Mouse (Mus musculus) monocyte, adult 2 months (primary cell): ENCODE measurements around the gene Kdm1a.

Experiments
- DNase-seq, 2 experiments: peaks; one replicate each; pipeline ENCODE4 v3.0.0; 2022; ENCODE audit warnings: low spot score in 2 of 2, low read depth in 1 of 2

Kdm1a gene

DNA sequence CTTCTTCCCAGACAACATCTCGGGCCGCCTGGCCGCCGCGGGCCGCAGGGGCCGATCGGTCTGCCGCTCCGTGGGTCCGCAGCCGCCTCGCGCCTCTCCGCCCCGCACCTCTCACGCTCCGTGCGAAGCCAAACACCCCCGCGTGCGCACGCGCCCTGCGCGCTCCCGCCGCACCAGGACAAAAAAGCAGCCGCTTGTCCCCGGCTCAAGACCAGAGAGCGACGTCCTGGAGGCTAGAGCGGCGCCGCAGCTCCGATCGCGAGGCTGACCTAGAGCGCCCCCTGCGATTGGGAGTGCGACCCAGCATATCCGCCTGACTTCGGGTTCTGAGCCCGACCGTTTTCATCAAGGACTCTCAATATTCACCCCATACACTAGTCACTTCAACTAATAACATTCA lies at the start of gene Kdm1a:
TSS of gene Kdm1a (minus strand) at position 156 of the 400 bp plus-strand sequence.
- DNase-seq: peak; percentile 76 to 91

DNA sequence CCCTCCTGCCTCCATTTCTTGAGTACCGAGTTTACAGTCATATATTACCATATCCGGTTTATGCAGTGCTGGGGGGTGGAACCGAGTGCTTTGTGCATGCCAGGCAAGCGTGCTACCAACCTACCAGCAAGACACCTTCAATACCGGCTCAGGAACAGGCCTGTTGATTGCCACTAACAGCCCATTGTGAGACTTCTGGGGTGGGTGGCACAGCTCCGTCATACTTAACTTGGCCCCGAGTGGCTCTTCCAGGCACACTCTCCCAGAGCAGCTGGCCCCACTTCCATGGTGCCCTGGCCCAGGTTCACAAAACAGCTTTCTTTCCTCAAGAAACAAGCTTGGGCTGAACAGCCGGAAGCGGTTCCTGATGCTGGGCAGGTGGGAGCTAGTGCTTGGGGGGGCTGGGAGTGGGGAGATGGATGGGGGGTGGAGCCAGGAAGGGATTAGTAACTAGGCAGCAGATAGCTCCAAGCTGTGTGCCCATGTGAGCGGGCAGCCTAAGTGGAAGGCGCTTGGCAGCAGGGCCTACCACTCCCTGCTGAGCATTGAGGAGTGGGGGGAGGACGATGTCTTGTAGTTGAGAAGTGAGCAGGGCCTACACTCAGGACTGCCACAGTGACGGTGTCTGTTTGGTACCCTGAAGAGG lies 49.5 kb upstream of the Kdm1a start:
- no peak for DNase-seq

DNA sequence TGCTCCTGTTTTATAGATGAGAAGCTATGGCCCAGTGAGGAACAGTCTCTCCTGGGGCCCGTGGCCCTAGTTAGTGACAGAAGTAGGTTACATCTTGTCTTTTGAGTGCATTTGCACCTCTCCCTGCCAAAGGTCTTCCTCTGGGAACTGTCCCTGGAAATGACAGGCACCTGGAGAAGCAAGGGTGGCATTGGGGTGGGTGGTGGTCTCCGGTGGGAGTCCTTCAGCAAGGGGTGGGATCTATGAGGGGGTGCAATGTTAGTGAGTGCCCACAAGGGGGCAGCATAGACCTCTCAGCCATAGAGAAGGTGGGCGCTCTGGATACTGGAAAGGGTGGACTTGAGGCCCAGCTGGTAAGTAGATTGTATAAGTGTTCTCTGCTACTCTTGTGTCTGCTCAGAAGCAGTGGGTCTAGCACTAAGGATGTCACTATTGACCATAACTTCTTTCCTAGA lies 48.9 kb upstream of the Kdm1a start:
- no peak for DNase-seq

DNA sequence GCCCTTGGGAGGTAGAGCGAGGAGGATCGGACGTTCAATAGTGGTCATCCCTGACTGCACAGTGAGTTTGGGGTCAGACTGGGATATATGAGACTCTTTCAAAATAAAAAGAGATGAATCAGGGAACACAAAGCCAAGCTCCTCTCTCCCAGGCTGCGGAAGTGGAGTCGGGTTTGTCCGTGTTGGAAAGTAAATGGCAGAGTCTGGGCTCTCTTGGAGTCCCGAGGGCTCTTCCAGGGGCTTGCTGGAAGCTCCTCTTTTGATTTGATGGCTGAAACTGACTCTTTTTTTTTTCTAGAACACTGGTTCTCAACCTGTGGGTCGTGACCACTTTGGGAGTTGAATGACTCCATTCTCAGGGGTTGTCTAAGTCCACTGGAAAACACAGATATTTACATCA lies 47.7 kb upstream of the Kdm1a start:
- no peak for DNase-seq

DNA sequence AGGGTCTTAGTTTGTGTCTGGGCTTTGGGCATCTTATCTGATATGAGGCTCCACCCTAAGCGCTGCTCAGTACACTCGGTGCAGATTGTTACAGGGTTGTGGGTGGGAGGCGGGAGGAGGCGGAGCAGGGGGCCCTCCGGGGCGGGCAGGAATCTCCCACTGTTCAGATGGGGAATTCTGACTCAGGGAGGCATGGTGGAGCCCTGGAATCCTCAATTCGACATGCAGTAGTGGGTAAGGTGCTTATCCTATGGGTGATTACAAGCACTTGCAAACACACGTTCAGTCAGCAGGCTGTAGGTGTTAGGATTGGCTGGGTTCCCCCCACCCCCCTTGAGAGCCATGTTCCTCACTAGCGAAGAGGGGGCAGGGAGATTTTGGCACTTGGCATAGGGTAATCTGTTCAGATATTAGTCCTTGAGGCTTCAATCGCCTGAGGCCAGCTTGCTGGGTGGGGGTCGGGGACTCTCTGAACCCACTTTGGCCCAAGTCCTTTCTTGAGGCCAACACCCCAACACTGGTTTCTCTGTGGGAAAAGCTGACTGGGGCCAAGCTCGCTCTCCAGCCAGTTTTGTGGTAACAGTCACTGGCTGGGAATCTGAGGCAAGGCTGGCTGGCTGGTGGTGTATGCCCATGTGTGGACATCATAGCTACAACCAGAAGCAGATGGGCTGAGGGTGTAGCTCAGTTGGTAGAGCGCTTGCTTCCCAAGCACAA lies 47.1 kb upstream of the Kdm1a start:
- no peak for DNase-seq

DNA sequence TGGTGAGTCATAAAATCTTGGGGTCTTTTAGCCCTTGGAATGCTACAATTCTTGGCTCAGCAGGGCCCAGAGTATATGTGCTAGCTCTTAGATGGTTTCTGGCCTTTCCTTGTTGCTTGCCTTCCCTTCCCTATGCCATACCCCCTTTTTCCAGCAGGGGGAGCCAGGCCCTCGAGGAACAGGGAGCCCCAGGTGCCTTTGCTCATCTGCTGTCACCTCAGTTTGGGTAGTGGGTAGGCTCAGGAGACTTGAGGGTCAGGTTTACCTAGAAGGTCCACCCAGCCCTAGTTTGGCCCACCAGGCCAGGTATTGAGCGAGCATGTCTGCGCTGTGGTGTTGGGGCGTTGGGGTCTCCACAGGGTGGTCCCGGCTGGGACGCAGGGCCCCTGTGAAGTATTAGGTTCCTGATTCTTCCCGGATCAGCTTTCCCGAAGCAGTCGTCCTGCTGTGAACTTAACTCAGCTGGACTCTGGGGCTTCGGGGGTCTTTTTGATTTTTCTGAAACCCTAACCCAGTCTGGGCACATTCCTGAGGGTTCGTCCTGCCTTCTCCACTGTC lies 46.5 kb upstream of the Kdm1a start:
- DNase-seq: peak; percentile 11 to 54

DNA sequence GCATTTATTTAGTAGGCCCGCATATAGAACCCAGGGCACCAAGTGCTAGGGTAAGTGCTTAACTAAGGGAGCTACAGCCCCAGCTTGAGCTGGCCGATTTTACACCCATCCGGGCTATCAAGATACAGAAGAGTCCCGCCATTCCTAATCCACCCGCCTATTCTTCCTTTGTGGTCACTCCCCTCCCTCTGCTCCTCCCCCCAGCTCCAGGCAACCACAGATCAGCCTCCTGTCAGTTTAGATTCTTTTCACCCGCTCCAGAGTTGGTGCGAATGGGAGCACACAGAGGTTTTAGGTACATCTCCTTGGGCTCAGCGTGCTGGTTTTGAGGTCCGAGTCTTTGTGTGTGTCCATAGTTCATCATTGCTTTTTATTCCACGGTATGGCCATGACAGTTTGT lies 36.4 kb upstream of the Kdm1a start:
- DNase-seq: no peak

DNA sequence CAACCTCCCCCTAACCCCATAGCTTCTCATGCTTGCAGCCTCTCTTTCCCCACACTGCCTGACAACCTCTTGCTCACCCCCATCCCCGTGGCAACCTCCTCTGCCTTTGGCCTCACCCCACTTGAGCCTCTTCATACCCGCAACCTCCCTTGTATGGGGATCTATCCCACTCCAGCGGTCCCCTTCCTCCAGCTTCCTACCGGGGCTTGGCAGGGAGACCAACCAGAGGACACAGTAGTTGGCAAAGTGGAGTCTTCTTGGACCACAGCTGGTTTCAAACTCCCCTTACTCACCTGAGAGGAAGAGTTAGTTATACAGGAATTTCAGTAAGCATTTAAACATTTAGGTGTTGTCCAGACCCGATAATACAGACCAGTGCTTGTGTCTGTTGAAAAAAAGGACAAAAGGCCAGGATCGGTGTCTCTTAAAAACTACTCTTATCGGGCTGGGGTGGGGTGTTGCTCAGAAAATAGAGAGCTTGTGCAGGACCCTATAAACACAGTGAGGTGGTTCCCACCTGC lies 35.8 kb upstream of the Kdm1a start:
- no peak for DNase-seq

DNA sequence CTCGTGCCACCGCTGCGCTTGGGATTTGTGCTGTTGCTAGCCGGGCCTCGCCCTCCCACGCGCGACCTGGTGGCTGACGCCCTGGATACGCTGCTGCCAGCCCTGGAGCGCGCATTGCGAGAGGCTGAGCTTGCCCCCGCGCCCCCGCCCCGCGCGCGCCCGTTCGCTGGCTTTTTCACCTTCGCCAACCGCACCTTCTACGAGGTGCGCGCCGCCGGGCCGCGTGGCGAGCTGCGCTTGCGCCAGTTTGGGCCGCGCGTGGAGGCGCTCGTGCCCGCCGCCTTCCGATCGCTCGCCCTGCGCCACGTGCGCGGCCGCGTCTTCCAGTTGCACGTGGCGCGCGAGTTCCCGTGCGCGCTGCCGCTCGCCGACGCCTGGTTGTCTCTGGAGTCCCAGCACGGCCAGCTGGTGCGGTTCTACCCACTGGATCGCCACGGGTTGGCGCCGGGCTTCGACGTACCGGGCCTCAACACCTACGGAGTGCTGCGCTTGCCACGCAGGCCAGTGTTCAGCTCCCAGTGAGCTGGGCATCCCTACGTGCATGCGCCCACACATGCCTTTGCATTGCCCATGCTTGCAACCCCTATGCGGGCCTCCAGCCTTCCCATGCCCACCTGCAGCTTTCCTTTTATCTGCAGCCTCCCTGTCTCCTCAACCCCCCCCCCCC lies 35.2 kb upstream of the Kdm1a start:
- no peak for DNase-seq

DNA sequence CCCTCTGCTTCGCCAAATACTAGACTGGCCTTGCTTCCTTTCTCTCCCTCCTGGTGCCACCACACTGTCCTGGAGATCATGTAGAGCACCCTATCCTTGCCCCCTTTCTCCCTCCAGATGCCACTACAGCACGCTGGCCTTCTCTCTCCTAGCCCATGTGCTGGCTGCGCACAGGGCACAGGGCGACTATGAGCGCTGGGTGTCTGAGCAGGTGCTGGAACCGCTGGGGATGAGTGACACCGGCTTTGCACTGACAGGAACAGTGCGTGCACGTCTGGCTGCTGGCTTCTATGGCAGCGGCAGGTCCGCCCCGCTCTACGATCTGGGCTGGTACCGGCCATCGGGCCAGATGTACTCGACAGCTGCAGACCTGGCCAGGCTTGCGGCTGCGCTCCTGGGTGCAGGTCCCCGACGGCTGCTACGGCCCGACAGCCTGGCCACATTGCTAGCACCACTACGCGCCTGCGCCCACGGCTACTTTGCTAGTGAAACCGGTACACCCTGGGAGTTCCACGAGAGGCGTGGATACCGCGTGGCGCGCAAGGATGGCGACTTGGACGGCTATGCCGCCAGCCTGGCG lies 34.5 kb upstream of the Kdm1a start:
- no peak for DNase-seq

DNA sequence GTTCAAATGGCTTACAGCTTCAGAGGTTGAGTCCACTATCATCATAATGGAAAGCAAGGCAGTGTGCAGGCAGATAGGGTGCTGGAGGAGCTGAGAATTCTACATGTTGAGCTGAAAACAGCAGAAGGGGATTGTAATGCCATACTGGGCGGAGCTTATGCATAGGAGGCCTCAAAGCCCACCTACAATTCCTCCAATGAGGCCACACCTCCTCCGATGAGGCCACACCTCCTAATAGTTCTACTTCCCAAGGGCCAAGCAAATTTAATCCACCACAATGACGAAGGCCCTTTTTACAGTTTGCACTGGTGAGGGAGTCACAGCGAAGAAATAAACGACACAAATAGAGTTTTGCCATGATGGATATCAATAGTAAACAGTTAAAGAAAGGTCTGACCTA lies 34.0 kb upstream of the Kdm1a start:
- DNase-seq: no peak

DNA sequence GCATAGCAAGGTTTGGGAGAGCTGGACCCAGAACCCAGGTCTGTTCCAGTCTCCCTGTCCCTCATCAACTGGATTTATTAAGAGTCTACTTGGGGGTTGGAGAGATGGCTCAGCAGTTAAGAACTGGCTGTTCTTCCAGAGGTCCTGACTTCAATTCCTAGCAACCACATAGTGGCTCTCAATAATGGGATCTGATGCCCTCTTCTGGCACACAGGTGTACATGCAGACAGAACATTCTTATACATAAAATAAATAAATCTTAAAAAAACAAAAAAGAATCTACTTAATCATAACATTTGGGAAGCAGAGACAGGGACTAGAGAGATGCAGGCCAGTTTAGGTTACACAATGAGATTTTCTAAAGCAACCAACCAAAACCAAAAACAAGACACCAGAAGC lies 33.5 kb upstream of the Kdm1a start:
- no peak for DNase-seq

DNA sequence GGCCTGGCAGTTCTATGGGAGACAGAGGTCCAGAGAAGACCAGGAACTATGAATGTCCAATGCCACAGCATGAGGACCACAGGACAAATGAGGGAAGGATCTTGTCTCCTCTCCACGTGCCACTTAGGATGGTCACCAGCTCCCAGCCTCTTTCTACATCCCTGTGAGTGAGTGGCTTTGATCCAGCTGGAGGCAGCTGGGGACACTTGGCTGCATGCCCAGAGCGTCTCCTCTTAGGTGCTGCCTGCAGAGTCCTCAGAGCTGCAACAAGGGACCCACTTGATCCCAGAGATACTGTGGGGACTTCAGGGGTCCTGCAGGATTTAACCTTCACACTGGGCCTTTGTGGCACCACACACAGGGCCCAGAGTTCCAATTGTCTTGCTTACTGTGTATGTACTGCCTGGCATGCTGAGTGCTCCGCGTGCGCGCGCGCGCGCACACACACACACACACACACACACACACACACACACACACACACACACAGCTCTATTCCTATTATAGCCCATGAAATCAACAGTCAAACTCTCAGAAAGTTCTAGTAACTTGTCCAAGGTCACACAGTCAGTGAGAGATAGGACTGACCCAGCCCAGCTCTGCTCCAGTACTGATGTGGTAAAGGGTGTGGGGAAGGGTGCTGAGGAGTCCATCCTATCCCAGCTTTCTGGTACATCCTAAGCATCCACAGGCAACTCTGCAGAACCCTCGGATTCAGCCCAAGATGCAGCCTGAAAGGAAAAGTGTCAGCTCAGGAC lies 28.9 kb upstream of the Kdm1a start:
- no peak for DNase-seq

DNA sequence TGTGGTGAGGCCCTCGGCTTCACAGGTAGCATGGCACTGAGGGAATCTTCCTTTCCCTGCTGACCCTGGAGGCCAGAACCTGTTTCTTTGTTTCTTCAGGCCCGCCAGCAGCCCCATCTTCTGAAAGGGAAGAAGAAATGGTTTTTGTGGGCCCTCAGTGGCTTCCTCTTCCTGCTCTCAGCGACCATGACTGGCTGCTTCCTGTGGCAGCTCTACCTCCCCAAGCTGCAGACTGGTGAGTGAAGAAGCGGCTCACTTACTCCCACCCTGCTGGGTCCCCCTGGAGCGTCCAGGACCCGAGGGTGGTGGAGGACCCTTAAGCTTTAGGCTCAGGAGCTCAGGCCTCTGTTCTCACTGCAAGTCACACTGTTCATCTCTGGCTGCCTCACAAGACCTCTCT lies 24.1 kb upstream of the Kdm1a start:
- DNase-seq: no peak

DNA sequence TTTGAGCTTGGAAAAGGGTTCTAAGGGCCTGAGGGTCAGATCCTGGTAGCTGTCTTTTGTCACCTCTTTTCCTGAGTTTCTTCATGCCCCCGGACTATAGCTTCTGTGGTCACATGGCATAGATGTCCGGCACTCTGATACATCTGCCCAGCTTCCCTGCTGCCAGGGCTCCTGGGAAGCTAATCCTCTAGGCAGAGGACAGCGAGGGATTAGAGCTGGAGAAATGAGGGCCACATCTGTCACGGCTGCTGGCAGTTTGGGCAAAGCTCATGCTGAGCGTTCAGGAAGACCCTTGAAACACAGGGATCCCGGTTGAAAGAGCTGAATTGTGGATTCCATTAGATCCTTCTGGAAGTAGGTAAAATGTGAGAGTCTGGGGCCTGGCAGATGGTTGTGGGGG lies 19.9 kb upstream of the Kdm1a start, which contains the start of gene Lactbl1:
TSS of gene Lactbl1 (plus strand) at position 234 of the 400 bp plus-strand sequence.
- no peak for DNase-seq

DNA sequence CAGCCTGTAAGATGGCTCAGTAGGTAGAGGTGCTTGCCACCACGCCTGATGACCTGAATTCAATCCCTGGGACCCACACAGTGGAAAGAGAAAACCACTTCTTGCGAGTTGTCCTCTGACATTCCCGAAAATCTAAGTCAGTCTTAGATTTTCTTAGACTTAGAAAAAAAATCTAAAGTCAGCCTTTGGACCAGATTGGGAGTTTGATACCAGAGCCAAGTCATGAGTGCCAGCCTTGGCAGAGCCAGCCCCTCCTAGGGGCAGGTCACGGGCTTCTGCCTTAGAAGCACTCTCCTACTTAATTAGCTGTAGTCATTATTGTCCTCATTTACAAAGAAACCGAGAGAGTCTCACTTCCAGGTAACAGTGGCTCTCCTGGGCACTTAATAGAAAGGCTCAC lies 19.4 kb upstream of the Kdm1a start:
- no peak for DNase-seq

DNA sequence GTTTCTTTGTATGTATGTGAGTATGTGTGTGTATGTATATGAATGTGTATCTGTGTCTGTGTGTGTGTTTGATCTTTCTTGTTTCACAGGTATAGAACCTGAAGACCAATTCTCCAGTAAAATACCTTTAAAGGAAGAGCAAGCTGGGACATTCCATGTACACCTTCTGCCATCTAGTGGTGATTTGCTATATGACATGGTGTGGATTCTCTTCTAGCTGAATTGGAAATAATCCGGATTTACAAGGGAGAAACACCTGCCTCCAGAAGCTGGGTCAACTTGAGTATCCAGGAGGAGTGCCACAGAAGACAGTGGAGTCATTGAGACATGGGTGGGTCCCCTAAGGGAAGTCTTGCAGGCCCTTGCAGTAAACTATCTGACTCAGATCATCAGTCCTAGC lies 18.8 kb upstream of the Kdm1a start:
- DNase-seq: no peak

DNA sequence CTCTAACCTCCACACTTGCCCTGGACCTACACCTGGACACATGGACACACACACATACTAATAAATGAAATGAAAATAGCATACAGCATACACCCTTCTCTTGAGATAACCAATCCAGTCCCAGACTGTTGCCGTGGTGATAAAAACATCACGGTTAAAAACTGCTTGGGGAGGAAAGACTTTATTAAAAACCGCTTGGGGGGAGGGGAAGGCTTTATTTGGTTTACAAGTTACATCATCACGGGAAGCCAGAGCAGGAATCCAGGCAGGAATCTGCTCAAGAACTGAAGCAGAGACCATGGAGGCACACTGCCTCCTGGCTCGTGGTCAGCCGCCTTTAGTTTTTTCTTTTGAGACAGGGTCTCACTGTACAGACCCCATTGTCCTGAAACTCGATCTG lies 11.1 kb upstream of the Kdm1a start:
- no peak for DNase-seq

DNA sequence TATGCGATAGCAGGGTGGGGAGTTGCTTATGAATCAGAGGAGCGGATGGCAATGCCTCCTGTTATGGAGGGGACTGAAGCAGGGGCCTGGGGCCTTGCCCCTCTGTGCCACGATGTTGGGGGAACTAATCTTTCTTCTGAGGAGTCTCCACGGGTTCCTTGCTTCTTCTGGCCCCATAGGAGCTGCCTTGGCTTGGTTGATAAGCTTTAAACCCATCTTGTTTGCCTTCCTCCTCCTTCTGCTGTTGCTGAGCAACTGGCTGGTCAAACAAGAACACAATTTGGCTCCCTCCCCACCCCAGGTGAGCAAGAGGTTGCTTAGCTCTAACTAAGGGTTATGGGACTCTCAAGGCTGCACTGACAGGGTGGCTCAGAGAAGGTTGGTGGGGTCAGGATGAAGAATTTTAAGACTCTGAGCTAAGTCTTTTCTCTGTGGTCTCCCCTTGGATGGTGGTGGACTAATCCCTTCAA lies 7.9 kb upstream of the Kdm1a start, which contains the start of gene Tex46:
TSS of gene Tex46 (plus strand) at position 51 of the 470 bp plus-strand sequence.
- no peak for DNase-seq

DNA sequence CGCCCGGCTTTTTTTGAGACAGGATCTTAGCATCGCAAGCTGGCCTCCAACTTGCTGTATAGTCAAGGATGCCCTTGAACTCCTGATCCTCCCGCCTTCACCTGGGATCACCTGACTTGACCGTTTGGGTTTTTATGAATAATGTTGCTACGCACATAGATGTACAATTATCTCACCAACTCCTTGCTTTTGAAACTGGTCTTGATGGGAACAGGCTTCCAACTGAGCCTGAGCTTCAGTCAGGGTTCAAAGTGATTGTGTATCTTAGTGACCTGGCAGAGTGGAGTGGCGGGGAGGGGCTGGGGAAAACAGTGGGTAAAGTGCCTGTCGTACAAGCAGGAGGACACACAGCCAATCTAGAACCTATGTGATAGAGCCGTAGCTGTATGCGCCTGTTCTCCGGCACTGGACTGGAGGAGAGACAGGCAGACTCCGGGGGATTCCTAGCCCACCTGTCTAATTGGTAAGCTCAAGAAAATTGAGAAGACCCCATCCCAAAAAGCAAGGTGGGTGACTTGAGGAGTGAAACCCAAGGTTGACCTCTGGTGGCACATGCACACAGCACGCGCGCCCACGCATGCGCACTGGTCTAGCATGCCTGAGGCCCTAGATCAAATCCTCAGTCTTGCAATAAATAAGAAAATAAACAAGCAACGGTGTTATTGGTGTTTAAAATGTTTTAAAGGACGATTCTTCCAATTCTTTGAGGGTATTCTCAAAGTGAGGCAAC lies 3.4 kb upstream of the Kdm1a start:
- no peak for DNase-seq
